Mouse (Mus musculus): ENCODE data around the gene Snd1. TPM values are rescaled to one million over a fixed set of nuclear protein-coding genes. Genes with fewer than 3 reads are reported as not detected.

Snd1 gene
- polyA plus RNA-seq (2015; fragmentation: Nextera tagmentation; extraction: Ambion mirVana): 34.1 and 36.4 TPM in 2 replicates

GRCm38 (mm10) chr6:28474839-28475238, at the start of gene Snd1:
Gene Snd1 (plus strand): TSS chr6:28475139.

DNA sequence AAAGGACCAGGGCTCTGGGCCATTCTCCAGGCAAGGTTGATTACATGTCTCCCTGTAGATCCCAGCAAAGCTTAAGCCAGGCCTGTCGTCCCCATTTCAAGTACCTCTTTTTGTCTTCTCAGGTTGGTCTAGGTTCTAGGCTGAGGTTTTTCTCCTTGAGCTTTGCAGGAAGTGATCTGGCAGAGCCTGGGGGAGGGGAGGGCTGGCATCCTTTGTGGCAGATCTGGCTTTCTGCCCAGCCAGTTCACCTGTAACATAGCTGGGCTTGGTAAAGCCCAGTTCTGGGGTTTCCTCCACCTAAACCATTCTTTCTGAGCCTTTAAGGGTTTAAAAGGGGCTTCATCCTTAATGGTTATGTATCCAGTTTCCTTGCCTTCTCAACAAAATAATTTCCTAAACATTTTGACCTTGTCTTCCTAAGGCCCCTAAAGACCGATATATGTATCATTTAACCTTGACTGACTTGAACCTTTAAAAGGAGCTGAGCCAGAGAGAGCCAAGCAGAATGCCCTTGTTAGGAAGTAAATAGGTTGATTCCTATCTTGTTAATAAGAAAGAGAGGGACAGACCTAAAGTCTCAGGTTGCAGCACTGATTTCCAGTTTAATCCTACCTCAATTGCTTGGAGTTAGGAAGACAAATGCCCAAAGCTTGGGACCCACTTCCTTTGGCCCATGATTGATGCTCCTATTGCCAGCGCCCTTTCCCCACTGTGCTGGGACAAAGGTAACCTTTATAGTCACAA, 47.7 kb upstream of the Snd1 start, which contains the start of gene Fscn3:
Gene Fscn3, plus strand, starts transcription at position 694 of the 744 bp plus-strand sequence.

GRCm38 (mm10) chr6:28428290-28428689, 46.6 kb upstream of the Snd1 start, which contains the start of gene Gcc1:
Gene Gcc1 (minus strand): TSS chr6:28428390.

GRCm38 (mm10) chr6:28449253-28449652, 25.7 kb upstream of the Snd1 start, which contains the start of gene Pax4:
Gene Pax4 (minus strand): TSS chr6:28449353.

DNA sequence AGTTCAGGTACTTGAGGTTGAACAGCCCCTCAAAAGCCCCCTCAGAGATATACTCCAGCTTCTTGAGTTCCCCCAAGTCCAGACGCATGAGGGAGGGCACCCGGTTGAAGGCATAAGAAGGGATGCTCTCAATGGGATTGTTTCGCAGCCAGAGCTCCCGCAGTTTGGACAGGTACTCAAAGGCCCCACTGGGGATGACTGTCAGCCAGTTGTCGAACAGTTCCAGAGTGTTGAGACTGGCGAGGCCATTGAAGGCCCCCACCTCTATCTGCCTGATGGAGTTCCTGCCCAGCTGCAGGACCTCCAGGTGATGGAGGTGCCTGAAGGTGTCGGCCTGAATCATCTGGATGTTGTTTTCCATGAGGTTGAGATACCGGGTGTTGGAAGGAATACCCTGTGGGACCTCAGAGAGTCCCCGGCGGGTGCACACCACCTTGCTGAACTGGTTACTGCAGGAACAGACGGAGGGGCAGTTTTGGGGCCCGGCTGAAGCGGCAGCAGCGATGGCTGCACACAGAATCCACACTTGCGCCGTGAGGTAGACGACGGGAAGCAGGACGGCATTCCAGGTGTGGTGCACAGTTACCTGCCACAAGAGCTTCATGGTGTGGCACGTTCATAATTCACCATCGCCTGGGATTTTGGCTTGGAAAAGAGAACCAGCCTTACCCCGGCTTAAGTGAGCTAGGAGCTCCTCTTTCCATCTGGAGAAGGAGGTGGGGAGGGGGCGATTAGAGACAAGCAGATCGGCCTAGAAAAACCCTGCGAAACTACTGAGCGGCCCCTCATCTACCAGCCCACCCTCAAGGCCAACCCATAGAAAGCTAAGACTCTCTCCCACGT, 356.3 kb downstream of the Snd1 start, which contains the start of gene Lrrc4:
Gene Lrrc4, minus strand, starts transcription at position 737 of the 843 bp plus-strand sequence.

Other genes starting within 250 kb of the Snd1 start
- gene Zfp800, start 77.1 kb upstream of the Snd1 start, polyA plus RNA-seq (2015; fragmentation: Nextera tagmentation; extraction: Ambion mirVana): 37.2 and 39.0 TPM in 2 replicates
- 537 and 592 TPM in 2 replicates for gene Arf5, start 51.6 kb upstream of the Snd1 start, polyA plus RNA-seq (2015; fragmentation: Nextera tagmentation; extraction: Ambion mirVana)
- 0.12 and 0.13 TPM in 2 replicates for gene Fscn3, start 47.4 kb upstream of the Snd1 start, polyA plus RNA-seq (2015; fragmentation: Nextera tagmentation; extraction: Ambion mirVana)
- gene Gcc1, start 46.7 kb upstream of the Snd1 start, polyA plus RNA-seq (2015; fragmentation: Nextera tagmentation; extraction: Ambion mirVana): 3.6 and 4.1 TPM in 2 replicates
- not detected in 2 replicates for gene Pax4, start 25.8 kb upstream of the Snd1 start, polyA plus RNA-seq (2015; fragmentation: Nextera tagmentation; extraction: Ambion mirVana)

Measured in spleen, postnatal 0 days (tissue).